Mouse (Mus musculus) lung, embryonic 15.5 days (tissue): Measurements from ENCODE around the gene Trappc10. TPM values are rescaled to one million over a fixed set of nuclear protein-coding genes. Genes with fewer than 3 reads are reported as not detected.

Experiments used
- ATAC-seq: fragments of 200-750 bp; cut with Nextera tagmentation; 2 replicates; pipeline ENCODE4 v1.8.0; 2017; ENCODE audit warnings: moderate number of reproducible peaks, borderline replicate concordance; ENCODE audit not compliant: low FRiP score, low TSS enrichment; ENCODE audit errors: extremely low read depth
- H3K27ac ChIP-seq: fragments of 300-500 bp; sonication (generic); 2 replicates; pipeline ENCODE4 v1.5.1; 2015; ENCODE audit warnings: moderate library complexity, mild to moderate bottlenecking, inconsistent platforms
- H3K27me3 ChIP-seq: fragments of 300-500 bp; sonication (generic); 2 replicates; pipeline ENCODE4 v1.6.1; 2015; ENCODE audit warnings: inconsistent platforms
- H3K36me3 ChIP-seq: fragments of 300-500 bp; sonication (generic); 2 replicates; pipeline ENCODE4 v1.6.1; 2015; ENCODE audit warnings: inconsistent platforms
- H3K4me1 ChIP-seq: fragments of 300-500 bp; sonication (generic); 2 replicates; pipeline ENCODE4 v1.6.1; 2015; ENCODE audit warnings: inconsistent platforms
- H3K4me2 ChIP-seq: fragments of 300-500 bp; sonication (generic); 2 replicates; pipeline ENCODE4 v1.6.1; 2015; ENCODE audit warnings: inconsistent platforms, mild to moderate bottlenecking, moderate library complexity
- H3K4me3 ChIP-seq: fragments of 300-500 bp; sonication (generic); 2 replicates; pipeline ENCODE4 v1.5.1; 2015; ENCODE audit warnings: mild to moderate bottlenecking, inconsistent platforms
- H3K9ac ChIP-seq: fragments of 300-500 bp; sonication (generic); 2 replicates; pipeline ENCODE4 v1.6.1; 2015; ENCODE audit warnings: inconsistent platforms
- H3K9me3 ChIP-seq: fragments of 300-500 bp; sonication (generic); 2 replicates; pipeline ENCODE4 v1.6.1; 2016; ENCODE audit warnings: inconsistent platforms
- WGBS: fragments of 180-500 bp; shearing (Covaris S2); methylation state at CpG from one replicate; pipeline ENCODE4 v1.1.7; 2015; 5-methylcytosine and 5-hydroxymethylcytosine counted together
- polyA plus RNA-seq: library from polyadenylated mRNA; unstranded; fragments of >200 nt; fragmentation: Nextera tagmentation; extraction: Ambion mirVana; gene quantifications from 2 replicates; pipeline ENCODE4 v1.2.1, GENCODE M21; 2015

Trappc10 gene
- polyA plus RNA-seq = 13.0 and 14.4 TPM in 2 replicates

GRCm38 (mm10) chr10:78244438-78245224 is at the start of gene Trappc10:
TSS of gene Trappc10 (minus strand) at chr10:78244641.
- under 1% methylated on average over 55 of the region's 74 CpGs for WGBS
- H3K9ac ChIP-seq = peak within 1 kb of the TSS; percentile 73
- ATAC-seq = peak; percentile 95
- no peak within 1 kb of the TSS for H3K27ac ChIP-seq
- peaks cover 20% of the 10 kb centered on the region for H3K4me1 ChIP-seq
- H3K4me2 ChIP-seq = peak within 1 kb of the TSS; percentile 93
- no peaks in the 10 kb centered on the region for H3K9me3 ChIP-seq
- no peaks in the 10 kb centered on the region for H3K36me3 ChIP-seq
- peak within 1 kb of the TSS; percentile 82 for H3K4me3 ChIP-seq
- no peaks in the 10 kb centered on the region for H3K27me3 ChIP-seq

- Histone ChIP-seq H3K36me3 (no peaks in the 10 kb centered on the region), H3K4me3 (no peak overlapping the region), H3K4me1 (peaks cover 13% of the 10 kb centered on the region), H3K27ac (no peak overlapping the region), H3K4me2 (no peak overlapping the region), H3K9ac (no peak overlapping the region), H3K9me3 (no peaks in the 10 kb centered on the region), H3K27me3 (no peaks in the 10 kb centered on the region)
- WGBS = 87% methylated on average over 1 of the region's 1 CpGs
- no peak for ATAC-seq
These were observed 49.1 kb upstream of the Trappc10 start for GRCm38 (mm10) chr10:78293576-78293975.

GRCm38 (mm10) chr10:78292381-78292780 is 47.9 kb upstream of the Trappc10 start:
- H3K4me1 ChIP-seq = peaks cover 1% of the 10 kb centered on the region
- H3K9ac ChIP-seq = no peak overlapping the region
- no peaks in the 10 kb centered on the region for H3K9me3 ChIP-seq
- 78% methylated on average over 5 of the region's 5 CpGs for WGBS
- ATAC-seq = no peak
- no peak overlapping the region for H3K4me3 ChIP-seq
- H3K36me3 ChIP-seq = peaks cover 5% of the 10 kb centered on the region; the same call in 1 of the 2 replicates
- no peak overlapping the region for H3K27ac ChIP-seq
- no peak overlapping the region for H3K4me2 ChIP-seq
- H3K27me3 ChIP-seq = no peaks in the 10 kb centered on the region

GRCm38 (mm10) chr10:78290730-78291535 is 46.5 kb upstream of the Trappc10 start:
- Histone ChIP-seq H3K27me3 (no peaks in the 10 kb centered on the region), H3K9ac (no peak overlapping the region), H3K9me3 (no peaks in the 10 kb centered on the region)

GRCm38 (mm10) chr10:78288896-78289295 is 44.5 kb upstream of the Trappc10 start:
- Histone ChIP-seq H3K4me3 (no peak overlapping the region), H3K4me1 (no peaks in the 10 kb centered on the region), H3K27ac (no peak overlapping the region), H3K4me2 (no peak overlapping the region), H3K27me3 (no peaks in the 10 kb centered on the region), H3K9me3 (no peaks in the 10 kb centered on the region), H3K9ac (no peak overlapping the region), H3K36me3 (peaks cover 20% of the 10 kb centered on the region)
- ATAC-seq = no peak
- WGBS = 87% methylated on average over 4 of the region's 4 CpGs

More at GRCm38 (mm10) chr10:78290730-78291535, 46.5 kb upstream of the Trappc10 start:
- Histone ChIP-seq H3K27ac (no peak overlapping the region), H3K4me2 (no peak overlapping the region), H3K4me1 (no peaks in the 10 kb centered on the region), H3K36me3 (peaks cover 12% of the 10 kb centered on the region; the same call in 1 of the 2 replicates), H3K4me3 (no peak overlapping the region)
- no peak for ATAC-seq
- WGBS = 69% methylated on average over 8 of the region's 8 CpGs

GRCm38 (mm10) chr10:78288135-78288534 is 43.7 kb upstream of the Trappc10 start:
- no peak overlapping the region for H3K9ac ChIP-seq
- no peak overlapping the region for H3K27ac ChIP-seq
- no peak for ATAC-seq
- WGBS = 72% methylated on average over 5 of the region's 5 CpGs
- H3K9me3 ChIP-seq = no peaks in the 10 kb centered on the region
- no peak overlapping the region for H3K4me2 ChIP-seq
- no peaks in the 10 kb centered on the region for H3K4me1 ChIP-seq
- peaks cover 20% of the 10 kb centered on the region for H3K36me3 ChIP-seq
- H3K4me3 ChIP-seq = no peak overlapping the region
- no peaks in the 10 kb centered on the region for H3K27me3 ChIP-seq

GRCm38 (mm10) chr10:78287465-78288132 is 43.2 kb upstream of the Trappc10 start:
- H3K27me3 ChIP-seq = no peaks in the 10 kb centered on the region
- WGBS = 69% methylated on average over 22 of the region's 22 CpGs
- no peak overlapping the region for H3K9ac ChIP-seq

GRCm38 (mm10) chr10:78285959-78286358 is 41.5 kb upstream of the Trappc10 start:
- H3K4me3 ChIP-seq = no peak overlapping the region
- peaks cover 33% of the 10 kb centered on the region for H3K36me3 ChIP-seq
- no peaks in the 10 kb centered on the region for H3K27me3 ChIP-seq
- no peak overlapping the region for H3K27ac ChIP-seq
- no peak for ATAC-seq
- no peaks in the 10 kb centered on the region for H3K9me3 ChIP-seq
- H3K9ac ChIP-seq = no peak overlapping the region
- H3K4me2 ChIP-seq = no peak overlapping the region
- no peaks in the 10 kb centered on the region for H3K4me1 ChIP-seq
- WGBS = 87% methylated on average over 4 of the region's 4 CpGs

More at GRCm38 (mm10) chr10:78287465-78288132, 43.2 kb upstream of the Trappc10 start:
- ATAC-seq = peak; percentile 9; the same call in 1 of the 2 replicates
- Histone ChIP-seq H3K4me1 (no peaks in the 10 kb centered on the region), H3K4me2 (no peak overlapping the region), H3K27ac (no peak overlapping the region), H3K4me3 (no peak overlapping the region), H3K9me3 (no peaks in the 10 kb centered on the region), H3K36me3 (peaks cover 25% of the 10 kb centered on the region)

- no peak overlapping the region for H3K27ac ChIP-seq
- 88% methylated on average over 6 of the region's 6 CpGs for WGBS
- no peaks in the 10 kb centered on the region for H3K9me3 ChIP-seq
- no peak overlapping the region for H3K4me2 ChIP-seq
- H3K27me3 ChIP-seq = no peaks in the 10 kb centered on the region
- H3K36me3 ChIP-seq = peaks cover 38% of the 10 kb centered on the region
- ATAC-seq = no peak
- no peaks in the 10 kb centered on the region for H3K4me1 ChIP-seq
- H3K9ac ChIP-seq = no peak overlapping the region
- no peak overlapping the region for H3K4me3 ChIP-seq
These were observed 41.0 kb upstream of the Trappc10 start for GRCm38 (mm10) chr10:78285409-78285808.

GRCm38 (mm10) chr10:78284812-78285211 is 40.4 kb upstream of the Trappc10 start:
- H3K36me3 ChIP-seq = peaks cover 42% of the 10 kb centered on the region
- H3K4me3 ChIP-seq = no peak overlapping the region
- 87% methylated on average over 12 of the region's 12 CpGs for WGBS

GRCm38 (mm10) chr10:78282411-78282810 is 38.0 kb upstream of the Trappc10 start:
- ATAC-seq = no peak
- 82% methylated on average over 4 of the region's 4 CpGs for WGBS
- Histone ChIP-seq H3K4me1 (no peaks in the 10 kb centered on the region), H3K27me3 (no peaks in the 10 kb centered on the region), H3K9ac (no peak overlapping the region), H3K4me2 (no peak overlapping the region), H3K4me3 (no peak overlapping the region), H3K9me3 (no peaks in the 10 kb centered on the region), H3K36me3 (peaks cover 40% of the 10 kb centered on the region), H3K27ac (no peak overlapping the region)

More at GRCm38 (mm10) chr10:78284812-78285211, 40.4 kb upstream of the Trappc10 start:
- no peaks in the 10 kb centered on the region for H3K9me3 ChIP-seq
- H3K4me2 ChIP-seq = no peak overlapping the region
- no peaks in the 10 kb centered on the region for H3K4me1 ChIP-seq
- no peak for ATAC-seq
- H3K27ac ChIP-seq = no peak overlapping the region
- H3K9ac ChIP-seq = no peak overlapping the region
- H3K27me3 ChIP-seq = no peaks in the 10 kb centered on the region
